Mouse (Mus musculus): ENCODE measurements at regions not wholly inside any gene's neighbourhood (a gene's known extent, or its start where the extent isn't known, plus 50 kb on each side); places are given as distances from the start of the nearest gene placed in this dataset.

DNA sequence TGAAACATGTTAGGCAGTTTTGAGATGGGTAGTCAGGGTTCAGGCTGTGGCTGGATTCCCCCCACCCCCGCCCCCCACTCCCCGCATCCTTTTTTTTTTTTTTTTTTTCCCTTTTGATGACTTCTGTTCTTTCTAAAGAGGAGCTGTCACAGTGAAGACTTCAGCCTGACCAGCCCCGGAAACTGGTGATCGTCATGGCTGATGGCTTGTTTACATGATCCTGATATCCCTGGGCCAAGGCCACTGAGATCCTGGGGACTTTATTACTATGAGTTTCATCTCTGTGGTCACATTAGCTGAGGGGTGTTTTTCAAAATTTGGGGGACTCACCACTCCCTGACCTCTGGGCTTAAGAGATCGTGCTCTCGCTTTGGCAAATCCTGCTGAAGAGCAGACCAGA, 275.9 kb upstream of the Zfp507 start:
- TF ChIP-seq CTCF (IDR thresholded peaks at IDR 0.05; ENCODE audit: low read depth, low read length), result no peak
- no peak for TF ChIP-seq POLR2A (IDR thresholded peaks at IDR 0.05; ENCODE audit: insufficient read depth, low read length)
- no peak for TF ChIP-seq EP300 (IDR thresholded peaks at IDR 0.05; ENCODE audit: insufficient read depth, low read depth, low read length)
